9 mouse cellular contexts compared by ENCODE assay signal in the genomic region with DNA sequence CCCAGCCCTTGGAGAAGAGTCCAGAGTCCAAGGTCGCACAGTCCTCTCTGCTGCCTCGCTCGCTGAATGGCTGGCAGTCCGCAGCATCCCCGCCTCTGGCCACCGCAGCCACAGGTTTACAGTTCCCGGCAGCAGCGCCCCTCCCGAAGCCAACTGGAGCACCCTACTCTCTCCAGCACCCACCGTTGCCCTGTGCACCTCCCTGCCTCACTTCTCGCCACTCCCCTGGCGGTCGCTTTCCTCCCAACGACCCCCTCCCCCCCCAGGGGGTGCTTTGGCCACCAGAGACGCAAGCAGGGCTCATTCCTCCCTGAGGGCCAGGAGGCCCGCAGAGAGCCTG. TPM values are rescaled to one million over a fixed set of nuclear protein-coding genes. Genes with fewer than 3 reads are reported as not detected.
DNase-seq lines count a peak whose midpoint lies in the region; ATAC-seq and TF ChIP-seq lines count a peak whose summit lies in the region.
"Had no signal": no experiment of that assay in that cellular context is flagged by ENCODE, and none has a peak within 500 bp of the region (broad histone marks: within the 10 kb centered on the region; RNA-seq: fewer than 3 reads in every experiment).

A gene (plus strand): TSS at position 301 of the 340 bp plus-strand sequence.

- H3K4me3 ChIP-seq in layer of hippocampus, adult 2 months: peak within 1 kb of the TSS; percentile 39
- peak within 1 kb of the TSS; percentile 58 for H3K4me3 ChIP-seq in forebrain, embryonic 10.5 days
- peak within 1 kb of the TSS; percentile 67 for H3K4me3 ChIP-seq in midbrain, embryonic 16.5 days (ENCODE audit: low read depth, low read length)

- 1% methylated on average over 16 of the region's 16 CpGs for WGBS in forebrain, embryonic 10.5 days
- WGBS in midbrain, embryonic 16.5 days: 2% methylated on average over 16 of the region's 16 CpGs

- H3K4me2 ChIP-seq in midbrain, embryonic 16.5 days (ENCODE audit: low read length): peak within 1 kb of the TSS; percentile 81

- peak within 1 kb of the TSS; percentile 80 for H3K9ac ChIP-seq in midbrain, embryonic 16.5 days (ENCODE audit: low read depth, low read length)
- H3K9ac ChIP-seq: liver, embryonic 14.5 days had no signal

- no peaks in the 10 kb centered on the region for H3K9me3 ChIP-seq in forebrain, embryonic 10.5 days
- H3K9me3 ChIP-seq in midbrain, embryonic 16.5 days (replicated peaks; ENCODE audit: control insufficient read depth, low read length, poor library complexity, severe bottlenecking): no peaks in the 10 kb centered on the region

- H3K27ac ChIP-seq in layer of hippocampus, adult 2 months: peak within 1 kb of the TSS; percentile 29; the same call in 1 of the 2 replicates
- H3K27ac ChIP-seq in forebrain, embryonic 10.5 days: no peak within 1 kb of the TSS
- H3K27ac ChIP-seq in midbrain, embryonic 16.5 days (ENCODE audit: low read length): peak within 1 kb of the TSS; percentile 86
- H3K27ac ChIP-seq: liver, embryonic 14.5 days had no signal

- 0 out of 2 replicates have a peak, but pooled peaks have one; percentile 7 for TF ChIP-seq CTCF in layer of hippocampus, adult 2 months (conservative IDR thresholded peaks at IDR 0.05)

- peak; percentile 30 for ATAC-seq in midbrain, embryonic 16.5 days
- ATAC-seq in monocyte, adult 5-6 weeks (replicated peaks; ENCODE audit: insufficient number of reproducible peaks, low FRiP score, low TSS enrichment, poor library complexity, severe bottlenecking): no peak

- H3K27me3 ChIP-seq in forebrain, embryonic 10.5 days (ENCODE audit: poor library complexity, severe bottlenecking): peaks cover 72% of the 10 kb centered on the region
- peaks cover 2% of the 10 kb centered on the region for H3K27me3 ChIP-seq in midbrain, embryonic 16.5 days (ENCODE audit: control insufficient read depth, insufficient read depth, low read depth, low read length)

- H3K4me1 ChIP-seq in forebrain, embryonic 10.5 days: peaks cover 41% of the 10 kb centered on the region
- H3K4me1 ChIP-seq in midbrain, embryonic 16.5 days (ENCODE audit: control insufficient read depth, insufficient read depth, low read length): peaks cover 18% of the 10 kb centered on the region

- no peaks in the 10 kb centered on the region for H3K36me3 ChIP-seq in forebrain, embryonic 10.5 days (replicated peaks)
- H3K36me3 ChIP-seq in midbrain, embryonic 16.5 days (ENCODE audit: control insufficient read depth, insufficient read depth, low read length): no peaks in the 10 kb centered on the region

- no peak for DNase-seq in layer of hippocampus, adult 2 months (ENCODE audit: low spot score in 2 of 2)
- no peak for DNase-seq in layer of hippocampus, adult 9-10 months (ENCODE audit: low spot score)
- peak; percentile 25 for DNase-seq in forebrain, embryonic 10.5 days (ENCODE audit: extremely low spot score, low spot score)
- DNase-seq in layer of hippocampus, postnatal 14 days (ENCODE audit: low spot score in 2 of 2): no peak
- DNase-seq in embryo, embryonic 10.5 days (ENCODE audit: low spot score): no peak
- no peak for DNase-seq in thymus, postnatal 14 days

RNA-seq across cellular contexts. Expression of the gene that starts here (rescaled TPM):
- 10 to 100 TPM; 37.1 to 38.0 TPM for total RNA-seq in layer of hippocampus, adult 2 months (2021)
- 0.23 and 1.0 TPM in 2 replicates for polyA plus RNA-seq in forebrain, embryonic 10.5 days (2016; fragmentation: Nextera tagmentation; extraction: Ambion mirVana)
- 10 to 100 TPM; 40.8 to 44.3 TPM for total RNA-seq in layer of hippocampus, postnatal 14 days (2021)
- polyA plus RNA-seq in midbrain, embryonic 16.5 days (2015; fragmentation: Nextera tagmentation; extraction: Ambion mirVana): 82.4 and 92.6 TPM in 2 replicates
- not detected in 3 replicates for total RNA-seq in monocyte, adult 5-6 weeks (2017)
- polyA plus RNA-seq: liver, embryonic 14.5 days had no signal

Comparison
In these comparisons a context has a peak if more than half of its experiments do, and no peak if none do; other contexts are left out.
1. RNA of the gene that starts here (total RNA-seq): 40.8 to 44.3 TPM in layer of hippocampus, postnatal 14 days and 37.1 to 38.0 TPM in layer of hippocampus, adult 2 months; not detected in monocyte, adult 5-6 weeks; every median in the first group is over 10 times any median in the second.
2. RNA of the gene that starts here (polyA plus RNA-seq): 82.4 to 92.6 TPM in midbrain, embryonic 16.5 days; 0.23 to 1.0 TPM in forebrain, embryonic 10.5 days; every median in the first group is over 10 times any median in the second.
3. Peak in every context shown above with its lines, with median percentiles within 50 percentile points of each other: H3K4me3 ChIP-seq.